9 mouse cellular contexts compared by ENCODE assay signal in genomic region chr9:50887351-50887750, GRCm38 (mm10). TPM values are rescaled to one million over a fixed set of nuclear protein-coding genes. Genes with fewer than 3 reads are reported as not detected.
A peak's percentile ranks its signal among the peaks of the same experiment; 100 is the strongest.
DNase-seq lines count a peak whose midpoint lies in the region; ATAC-seq lines count a peak whose summit lies in the region.
"Had no signal": no experiment of that assay in that cellular context is flagged by ENCODE, and none has a peak within 500 bp of the region (broad histone marks: within the 10 kb centered on the region; RNA-seq: fewer than 3 reads in every experiment).

No protein-coding gene starts in this region.

- H3K27ac ChIP-seq in liver, embryonic 13.5 days = peak overlapping the region; percentile 25
- 0 out of 2 replicates have a peak overlapping the region, but pooled peaks have one; percentile 4 for H3K27ac ChIP-seq in stomach, embryonic 15.5 days

- ATAC-seq in liver, embryonic 13.5 days (ENCODE audit: low read depth) = no peak
- no peak for ATAC-seq in stomach, embryonic 15.5 days (ENCODE audit: insufficient read depth, low FRiP score, low read depth)

- no peaks in the 10 kb centered on the region for H3K9me3 ChIP-seq in liver, embryonic 13.5 days (replicated peaks)
- no peaks in the 10 kb centered on the region for H3K9me3 ChIP-seq in stomach, embryonic 15.5 days
- H3K9me3 ChIP-seq: G1E had no signal

- peaks cover 7% of the 10 kb centered on the region; the same call in 1 of the 2 replicates for H3K4me1 ChIP-seq in liver, embryonic 13.5 days (replicated peaks)
- H3K4me1 ChIP-seq in stomach, embryonic 15.5 days = peaks cover 30% of the 10 kb centered on the region; the same call in 1 of the 2 replicates

- H3K9ac ChIP-seq in liver, embryonic 13.5 days = no peak overlapping the region
- no peak overlapping the region for H3K9ac ChIP-seq in stomach, embryonic 15.5 days

- H3K27me3 ChIP-seq in liver, embryonic 13.5 days = no peaks in the 10 kb centered on the region
- H3K27me3 ChIP-seq in stomach, embryonic 15.5 days (replicated peaks) = no peaks in the 10 kb centered on the region

- H3K4me3 ChIP-seq in liver, embryonic 13.5 days (replicated peaks) = no peak overlapping the region
- H3K4me3 ChIP-seq in stomach, embryonic 15.5 days (replicated peaks) = no peak overlapping the region

- intact Hi-C loops in heart, postnatal 25 days (cut with DNase I) = no loop called here
- intact Hi-C loops in left cerebral cortex, postnatal 36 days (cut with DNase I) = no loop called here

- no peak overlapping the region for H3K4me2 ChIP-seq in liver, embryonic 13.5 days
- no peak overlapping the region for H3K4me2 ChIP-seq in stomach, embryonic 15.5 days

- peaks cover 77% of the 10 kb centered on the region for H3K36me3 ChIP-seq in liver, embryonic 13.5 days
- H3K36me3 ChIP-seq in stomach, embryonic 15.5 days = no peaks in the 10 kb centered on the region

- DNase-seq in heart, adult 18-20 months = peak; percentile 48 to 58
- DNase-seq in heart, postnatal 25 days (ENCODE audit: low spot score) = no peak
- no peak for DNase-seq in liver, embryonic 13.5 days
- DNase-seq in liver = no peak
- DNase-seq in kidney, postnatal 36 days = peak; percentile 15 to 50
- no peak for DNase-seq in left cerebral cortex, postnatal 36 days (ENCODE audit: low spot score in 2 of 2)
- no peak for DNase-seq in right cerebral cortex, postnatal 14 days

- WGBS in liver, embryonic 13.5 days (ENCODE audit: insufficient replicate concordance) = 50% methylated on average over 4 of the region's 4 CpGs
- WGBS in stomach, embryonic 15.5 days = 26% methylated on average over 4 of the region's 4 CpGs

RNA-seq across cellular contexts. Expression of gene Ppp2r1b, which starts 42.2 kb away (rescaled TPM):
- total RNA-seq in heart, adult 18-20 months (2021) = 10 to 100 TPM; 10.6 to 11.3 TPM
- total RNA-seq in heart, postnatal 25 days (2021) = 10 to 100 TPM; 10.2 to 10.5 TPM
- 97.1 and 117 TPM in 2 replicates for polyA plus RNA-seq in liver, embryonic 13.5 days (2015; fragmentation: Nextera tagmentation; extraction: Ambion mirVana)
- 74.3 and 74.5 TPM in 2 replicates for polyA plus RNA-seq in stomach, embryonic 15.5 days (2015; fragmentation: Nextera tagmentation; extraction: Ambion mirVana)
- total RNA-seq in left cerebral cortex, postnatal 36 days (2021) = 10 to 100 TPM; 13.6 to 15.4 TPM

Comparison
In these comparisons a context has a peak if more than half of its experiments do, and no peak if none do; other contexts are left out.
1. DNase-seq: peak in heart, adult 18-20 months (2 of 2) and kidney, postnatal 36 days (2 of 2); none in heart, postnatal 25 days (single experiment), liver, embryonic 13.5 days (single experiment), liver (single experiment), left cerebral cortex, postnatal 36 days (0 of 2) and right cerebral cortex, postnatal 14 days (single experiment).